Mouse (Mus musculus): Measurements from ENCODE around the gene Ptch2. TPM values are rescaled to one million over a fixed set of nuclear protein-coding genes. Genes with fewer than 3 reads are reported as not detected.

Gene Ptch2
- polyA plus RNA-seq, 1 experiment: 5.7 TPM

DNA sequence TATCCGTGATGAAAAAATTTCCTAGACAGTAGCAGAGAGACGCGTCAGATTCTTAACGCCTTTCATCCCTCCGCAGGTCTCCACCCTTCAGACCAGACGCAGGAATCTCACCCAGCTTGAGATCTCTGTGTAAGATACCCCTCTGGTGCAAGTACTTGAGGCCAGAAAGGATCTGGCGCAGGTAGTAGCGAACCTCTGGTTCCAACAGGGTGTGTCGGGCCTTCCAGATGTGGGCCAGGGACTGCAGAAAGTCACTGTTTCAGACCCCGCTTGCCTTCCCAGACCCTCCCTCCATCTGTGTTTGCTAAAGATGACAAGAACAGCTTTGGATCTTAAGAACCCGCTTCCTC, 36.9 kb downstream of the Ptch2 start:
- Histone ChIP-seq H3K4me3 (ENCODE audit: low read depth, low read length) (peak overlapping the region; percentile 87), H3K27me3 (ENCODE audit: control insufficient read depth, insufficient read depth, low read length, poor library complexity, severe bottlenecking) (no peaks in the 10 kb centered on the region), H3K4me1 (ENCODE audit: control insufficient read depth, insufficient read depth, low read length) (peaks cover 11% of the 10 kb centered on the region), H3K9ac (ENCODE audit: low read depth, poor library complexity, severe bottlenecking) (peak overlapping the region; percentile 91), H3K9me3 (replicated peaks; ENCODE audit: control insufficient read depth, insufficient read depth, low read length, poor library complexity, severe bottlenecking) (no peaks in the 10 kb centered on the region), H3K36me3 (ENCODE audit: control insufficient read depth, insufficient read depth, low read length, poor library complexity, severe bottlenecking) (no peaks in the 10 kb centered on the region; the same call in 1 of the 2 replicates), H3K27ac (ENCODE audit: insufficient read depth, low read length) (no peak overlapping the region)
- TF ChIP-seq CTCF (IDR thresholded peaks at IDR 0.05; ENCODE audit: low read depth, low read length) (no peak), EP300 (IDR thresholded peaks at IDR 0.05; ENCODE audit: insufficient read depth, low read depth, low read length) (no peak), POLR2A (IDR thresholded peaks at IDR 0.05; ENCODE audit: insufficient read depth, low read length) (no peak)

GRCm38 (mm10) chr4:117133366-117133796, 37.5 kb downstream of the Ptch2 start:
- Histone ChIP-seq H3K4me1 (ENCODE audit: control insufficient read depth, insufficient read depth, low read length) (peaks cover 11% of the 10 kb centered on the region), H3K9me3 (replicated peaks; ENCODE audit: control insufficient read depth, insufficient read depth, low read length, poor library complexity, severe bottlenecking) (no peaks in the 10 kb centered on the region), H3K36me3 (ENCODE audit: control insufficient read depth, insufficient read depth, low read length, poor library complexity, severe bottlenecking) (no peaks in the 10 kb centered on the region; the same call in 1 of the 2 replicates), H3K4me3 (ENCODE audit: low read depth, low read length) (peak overlapping the region; percentile 87), H3K9ac (ENCODE audit: low read depth, poor library complexity, severe bottlenecking) (peak overlapping the region; percentile 91), H3K27ac (ENCODE audit: insufficient read depth, low read length) (no peak overlapping the region), H3K27me3 (ENCODE audit: control insufficient read depth, insufficient read depth, low read length, poor library complexity, severe bottlenecking) (no peaks in the 10 kb centered on the region)
- TF ChIP-seq POLR2A (IDR thresholded peaks at IDR 0.05; ENCODE audit: insufficient read depth, low read length) (no peak), EP300 (IDR thresholded peaks at IDR 0.05; ENCODE audit: insufficient read depth, low read depth, low read length) (no peak), CTCF (IDR thresholded peaks at IDR 0.05; ENCODE audit: low read depth, low read length) (no peak)

DNA sequence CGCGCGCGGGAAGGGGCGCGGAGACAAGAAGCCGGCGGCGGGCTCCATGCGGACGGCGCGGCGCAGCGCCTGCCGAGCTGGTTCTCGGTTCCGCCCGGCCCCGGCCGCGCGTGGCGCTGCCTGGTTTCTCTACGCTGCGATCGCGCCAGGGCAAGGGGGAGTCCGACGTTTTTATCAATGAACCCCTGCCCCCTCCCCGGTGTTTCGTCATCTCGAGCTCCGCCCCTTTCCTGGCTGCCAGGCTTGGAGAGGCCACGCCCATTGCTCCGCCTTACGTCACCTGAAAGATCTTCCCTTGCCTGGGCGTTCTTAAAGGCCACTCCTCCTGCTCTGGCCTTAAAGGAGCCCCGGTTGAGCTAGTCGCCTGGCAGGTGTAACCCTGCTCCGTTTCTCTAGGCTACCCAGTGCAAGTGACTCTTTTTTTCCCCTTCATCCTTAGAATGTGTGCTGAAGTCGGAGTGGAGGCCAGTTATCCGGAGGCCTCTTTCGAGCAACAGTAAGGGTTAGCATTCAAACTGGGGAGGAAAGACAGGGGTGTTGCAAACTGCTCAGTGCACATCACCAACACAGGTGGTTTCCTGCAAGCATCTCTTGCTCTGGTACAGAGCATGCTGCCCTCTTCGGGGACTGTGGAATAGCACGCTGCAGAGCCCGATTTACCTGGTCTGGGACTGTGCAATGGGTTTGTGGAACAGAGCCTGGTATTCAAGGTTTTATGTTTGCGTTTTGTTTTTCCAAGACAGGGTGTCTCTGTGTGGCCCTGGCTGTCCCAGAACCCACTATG, 38.1 kb downstream of the Ptch2 start, which contains the start of gene Plk3:
Plk3 (minus strand) TSS at position 147 of the 784 bp plus-strand sequence.
- Histone ChIP-seq H3K4me3 (ENCODE audit: low read depth, low read length) (peak within 1 kb of the TSS; percentile 87), H3K4me1 (ENCODE audit: control insufficient read depth, insufficient read depth, low read length) (peaks cover 11% of the 10 kb centered on the region), H3K27me3 (ENCODE audit: control insufficient read depth, insufficient read depth, low read length, poor library complexity, severe bottlenecking) (no peaks in the 10 kb centered on the region), H3K27ac (ENCODE audit: insufficient read depth, low read length) (peak within 1 kb of the TSS; percentile 58), H3K36me3 (ENCODE audit: control insufficient read depth, insufficient read depth, low read length, poor library complexity, severe bottlenecking) (no peaks in the 10 kb centered on the region; the same call in 1 of the 2 replicates), H3K9me3 (replicated peaks; ENCODE audit: control insufficient read depth, insufficient read depth, low read length, poor library complexity, severe bottlenecking) (no peaks in the 10 kb centered on the region), H3K9ac (ENCODE audit: low read depth, poor library complexity, severe bottlenecking) (peak within 1 kb of the TSS; percentile 91)
- TF ChIP-seq CTCF (IDR thresholded peaks at IDR 0.05; ENCODE audit: low read depth, low read length) (no peak), POLR2A (IDR thresholded peaks at IDR 0.05; ENCODE audit: insufficient read depth, low read length) (peak; percentile 62)

DNA sequence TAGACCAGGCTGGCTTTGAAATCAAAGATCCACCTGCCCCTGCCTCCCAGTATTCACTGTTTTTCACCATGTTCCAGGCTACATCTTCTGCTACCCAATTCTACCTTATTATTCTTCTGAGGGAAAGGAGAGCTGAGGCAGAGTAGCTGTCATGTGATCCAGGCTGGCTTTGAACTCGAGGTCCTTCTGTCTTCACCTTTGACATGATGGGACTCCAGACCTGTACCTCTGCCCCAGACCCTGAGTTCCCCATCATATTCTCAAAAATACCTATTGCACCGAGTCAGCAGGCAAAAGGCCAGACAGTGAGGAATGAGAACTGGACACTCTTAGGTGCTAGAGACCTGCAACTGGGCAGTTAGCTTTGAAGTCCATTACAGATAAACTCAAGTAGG, 38.7 kb downstream of the Ptch2 start:
- Histone ChIP-seq H3K4me3 (ENCODE audit: low read depth, low read length) (peak overlapping the region; percentile 74), H3K36me3 (ENCODE audit: control insufficient read depth, insufficient read depth, low read length, poor library complexity, severe bottlenecking) (no peaks in the 10 kb centered on the region), H3K9me3 (replicated peaks; ENCODE audit: control insufficient read depth, insufficient read depth, low read length, poor library complexity, severe bottlenecking) (no peaks in the 10 kb centered on the region), H3K27ac (ENCODE audit: insufficient read depth, low read length) (peak overlapping the region; percentile 58), H3K27me3 (ENCODE audit: control insufficient read depth, insufficient read depth, low read length, poor library complexity, severe bottlenecking) (no peaks in the 10 kb centered on the region), H3K4me1 (ENCODE audit: control insufficient read depth, insufficient read depth, low read length) (peaks cover 10% of the 10 kb centered on the region), H3K9ac (ENCODE audit: low read depth, poor library complexity, severe bottlenecking) (0 out of 2 replicates have a peak overlapping the region, but pooled peaks have one; percentile 15)
- TF ChIP-seq POLR2A (IDR thresholded peaks at IDR 0.05; ENCODE audit: insufficient read depth, low read length) (no peak), EP300 (IDR thresholded peaks at IDR 0.05; ENCODE audit: insufficient read depth, low read depth, low read length) (no peak), CTCF (IDR thresholded peaks at IDR 0.05; ENCODE audit: low read depth, low read length) (no peak)

DNA sequence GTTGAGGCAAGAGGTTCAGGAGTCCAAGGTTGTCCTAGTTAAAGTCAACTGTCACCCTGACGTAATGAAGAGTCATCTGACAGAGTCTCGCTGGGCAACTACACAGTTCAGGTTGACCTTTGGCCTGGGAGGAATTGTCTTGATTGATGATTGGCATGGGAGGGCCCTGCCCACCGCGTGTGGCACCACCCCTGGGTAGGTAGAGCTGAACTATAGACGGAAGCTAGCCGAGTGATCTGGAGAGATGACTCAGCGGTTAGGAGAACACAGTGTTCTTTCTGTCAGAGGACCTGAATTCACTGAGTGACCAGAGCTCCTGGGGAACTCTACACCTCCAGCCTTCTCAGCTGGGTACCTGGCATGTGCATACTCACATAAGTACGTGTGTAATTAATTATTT, 40.2 kb downstream of the Ptch2 start:
- H3K27me3 ChIP-seq (ENCODE audit: control insufficient read depth, insufficient read depth, low read length, poor library complexity, severe bottlenecking): no peaks in the 10 kb centered on the region
- no peak for TF ChIP-seq POLR2A (IDR thresholded peaks at IDR 0.05; ENCODE audit: insufficient read depth, low read length)
- TF ChIP-seq CTCF (IDR thresholded peaks at IDR 0.05; ENCODE audit: low read depth, low read length): no peak
- TF ChIP-seq EP300 (IDR thresholded peaks at IDR 0.05; ENCODE audit: insufficient read depth, low read depth, low read length): peak; percentile 81
- peak overlapping the region; percentile 81 for H3K27ac ChIP-seq (ENCODE audit: insufficient read depth, low read length)
- H3K4me1 ChIP-seq (ENCODE audit: control insufficient read depth, insufficient read depth, low read length): peaks cover 4% of the 10 kb centered on the region
- H3K9ac ChIP-seq (ENCODE audit: low read depth, poor library complexity, severe bottlenecking): peak overlapping the region; percentile 50
- H3K9me3 ChIP-seq (replicated peaks; ENCODE audit: control insufficient read depth, insufficient read depth, low read length, poor library complexity, severe bottlenecking): no peaks in the 10 kb centered on the region
- H3K36me3 ChIP-seq (ENCODE audit: control insufficient read depth, insufficient read depth, low read length, poor library complexity, severe bottlenecking): no peaks in the 10 kb centered on the region
- no peak overlapping the region; the same call in 1 of the 2 replicates for H3K4me3 ChIP-seq (ENCODE audit: low read depth, low read length)

Measured in ES-Bruce4 (cell line).